Mouse (Mus musculus): ENCODE measurements around the gene Gm21188.
"Not testable (repeated sequence)": the region's sequence is repeated elsewhere in the genome, so short reads cannot be mapped to it uniquely, and the experiment has no call there.

Gene Gm21188

GRCm38 (mm10) chr13:120027368-120027767, 24.6 kb downstream of the Gm21188 start:
- not testable (repeated sequence) for DNase-seq (ENCODE audit: extremely low spot score, low read depth, low spot score)

DNA sequence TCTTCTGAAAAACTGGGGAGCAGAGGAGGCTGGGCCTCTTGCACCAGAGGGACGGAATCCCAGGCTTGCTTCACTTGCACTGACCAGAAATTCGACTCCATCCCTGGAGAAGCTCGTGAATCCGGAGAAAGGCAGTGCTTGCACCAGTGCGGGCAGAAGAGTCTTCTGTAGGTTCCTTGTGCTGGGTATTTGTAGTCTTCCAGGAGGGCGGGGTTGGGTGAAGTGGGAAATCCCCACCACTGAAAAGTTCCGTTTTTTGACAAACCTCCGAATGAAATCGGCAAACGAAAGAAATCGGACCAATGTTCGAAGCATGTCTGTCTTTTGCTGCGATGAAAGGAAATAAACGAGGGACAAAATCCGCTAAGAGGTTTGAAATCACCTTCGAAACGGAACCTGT, 25.1 kb downstream of the Gm21188 start, which contains the start of gene Gm36079:
Gm36079 (minus strand) TSS at position 101 of the 400 bp plus-strand sequence.
- DNase-seq (ENCODE audit: extremely low spot score, low read depth, low spot score) = not testable (repeated sequence)

GRCm38 (mm10) chr13:120026373-120026772, 25.6 kb downstream of the Gm21188 start:
- not testable (repeated sequence) for DNase-seq (ENCODE audit: extremely low spot score, low read depth, low spot score)

DNA sequence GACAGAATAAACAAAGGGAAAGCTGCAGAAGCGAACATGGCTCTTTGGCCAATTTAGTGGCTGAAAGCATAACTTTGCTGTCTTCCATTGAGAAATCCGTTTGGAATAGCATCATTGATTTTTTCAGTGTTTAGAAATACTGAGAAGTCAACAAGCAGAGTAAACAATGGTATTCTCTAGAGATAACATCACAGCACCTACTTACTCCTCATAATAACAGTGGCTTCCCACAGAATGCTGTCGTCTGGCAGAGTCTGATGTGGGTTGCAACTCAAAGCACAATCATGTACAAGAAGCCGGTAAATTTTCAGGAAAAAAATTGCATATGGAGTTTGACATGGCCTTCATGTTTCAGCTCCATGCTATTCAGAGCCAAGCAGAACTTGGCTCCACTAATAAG, 26.4 kb downstream of the Gm21188 start:
- not testable (repeated sequence) for DNase-seq (ENCODE audit: extremely low spot score, low read depth, low spot score)

- not testable (repeated sequence) for DNase-seq (ENCODE audit: extremely low spot score, low read depth, low spot score)
These were observed 27.0 kb downstream of the Gm21188 start for GRCm38 (mm10) chr13:120025004-120025403.

DNA sequence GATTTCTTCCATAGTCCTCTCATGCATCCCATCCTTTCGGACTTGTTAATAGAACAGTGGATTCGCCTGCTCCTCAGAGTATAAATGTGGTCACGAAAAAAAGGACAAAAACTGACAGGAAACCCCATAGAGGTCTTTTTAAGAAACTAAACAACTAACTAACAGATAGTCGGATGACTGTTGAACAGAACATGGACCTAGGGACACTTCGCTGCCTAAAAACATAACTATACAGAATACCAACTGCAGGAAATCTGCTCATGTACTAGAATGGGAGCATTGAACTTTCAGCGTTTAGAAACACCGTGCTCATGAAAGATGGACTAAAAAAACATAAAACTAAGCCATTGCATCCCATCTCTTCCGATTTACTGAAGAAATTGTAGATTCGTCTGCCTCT, 27.4 kb downstream of the Gm21188 start:
- DNase-seq (ENCODE audit: extremely low spot score, low read depth, low spot score) = not testable (repeated sequence)

- DNase-seq (ENCODE audit: extremely low spot score, low read depth, low spot score) = not testable (repeated sequence)
These were observed 30.5 kb downstream of the Gm21188 start for GRCm38 (mm10) chr13:120021477-120021876.

GRCm38 (mm10) chr13:120015348-120016007, 36.5 kb downstream of the Gm21188 start:
- DNase-seq (ENCODE audit: extremely low spot score, low read depth, low spot score) = not testable (repeated sequence)

- DNase-seq (ENCODE audit: extremely low spot score, low read depth, low spot score) = not testable (repeated sequence)
These were observed 38.0 kb downstream of the Gm21188 start for GRCm38 (mm10) chr13:120013962-120014361.

GRCm38 (mm10) chr13:120013544-120013943, 38.5 kb downstream of the Gm21188 start:
- DNase-seq (ENCODE audit: extremely low spot score, low read depth, low spot score) = not testable (repeated sequence)

DNA sequence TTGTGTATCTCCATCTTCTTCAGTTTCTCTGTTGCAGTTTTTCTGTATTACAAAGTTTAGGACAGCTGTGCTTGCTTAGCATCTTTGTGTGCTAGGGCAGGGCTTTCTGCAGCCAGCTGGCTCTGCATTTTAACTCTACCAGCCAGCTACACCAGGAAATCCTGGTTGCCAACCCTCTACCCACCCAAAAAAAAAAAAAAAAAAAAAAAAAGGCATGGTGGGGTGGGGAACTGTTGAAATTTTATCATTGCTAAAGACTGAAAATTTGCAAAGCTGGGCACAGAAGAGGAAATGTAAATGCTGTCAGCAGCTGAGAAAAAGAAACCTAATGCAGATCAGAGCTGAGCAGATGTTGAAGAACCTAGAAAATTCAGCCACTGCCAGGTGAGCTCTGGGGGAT, 41.9 kb downstream of the Gm21188 start:
- DNase-seq (ENCODE audit: extremely low spot score, low read depth, low spot score) = not testable (repeated sequence)

DNA sequence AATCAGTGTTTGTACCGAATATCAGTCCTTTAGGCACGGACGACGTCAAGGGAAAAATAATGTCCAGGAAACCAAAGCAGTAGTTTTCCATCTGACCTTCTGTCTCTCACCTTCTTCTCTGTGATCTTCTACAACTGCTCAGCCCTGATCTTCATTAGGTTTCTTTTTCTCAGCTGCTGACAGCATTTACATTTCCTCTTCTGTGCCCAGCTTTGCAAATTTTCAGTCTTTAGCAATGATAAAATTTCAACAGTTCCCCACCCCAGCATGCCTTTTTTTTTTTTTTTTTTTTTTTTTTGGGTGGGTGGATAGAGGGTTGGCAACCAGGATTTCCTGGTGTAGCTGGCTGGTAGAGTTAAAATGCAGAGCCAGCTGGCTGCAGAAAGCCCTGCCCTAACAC, 52.8 kb downstream of the Gm21188 start:
- not testable (repeated sequence) for DNase-seq (ENCODE audit: extremely low spot score, low read depth, low spot score)

GRCm38 (mm10) chr13:119998442-119999086, 53.4 kb downstream of the Gm21188 start:
- DNase-seq (ENCODE audit: extremely low spot score, low read depth, low spot score) = not testable (repeated sequence)

DNA sequence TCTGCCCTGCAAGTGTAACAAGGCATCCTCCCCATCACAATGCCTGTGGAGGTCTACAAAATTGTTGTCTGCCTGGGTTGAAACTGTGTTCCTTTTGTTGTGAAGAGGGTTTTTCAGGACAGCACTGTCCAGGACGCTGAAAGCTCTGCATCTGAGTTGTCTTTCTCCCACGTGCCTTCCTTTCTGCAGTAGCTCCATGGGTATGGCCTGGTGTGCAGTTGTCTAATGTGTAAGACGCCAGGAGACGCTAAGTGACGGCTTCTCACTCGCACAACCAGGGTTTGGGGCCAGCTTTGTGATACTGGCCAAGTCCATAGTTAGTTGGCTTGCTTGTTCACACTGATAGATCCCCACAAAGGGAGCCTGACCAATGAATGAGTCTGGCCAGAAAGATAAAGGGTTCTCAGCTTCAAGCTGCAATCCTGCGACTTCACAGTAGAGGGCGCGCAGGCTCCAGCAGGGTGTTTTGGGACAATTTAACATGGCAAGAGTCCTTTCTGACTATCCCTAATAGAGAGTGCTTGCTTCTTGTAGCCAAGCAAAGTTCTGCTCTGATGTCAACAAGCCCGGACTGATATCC, 60.0 kb downstream of the Gm21188 start:
- DNase-seq (ENCODE audit: extremely low spot score, low read depth, low spot score) = not testable (repeated sequence)

DNA sequence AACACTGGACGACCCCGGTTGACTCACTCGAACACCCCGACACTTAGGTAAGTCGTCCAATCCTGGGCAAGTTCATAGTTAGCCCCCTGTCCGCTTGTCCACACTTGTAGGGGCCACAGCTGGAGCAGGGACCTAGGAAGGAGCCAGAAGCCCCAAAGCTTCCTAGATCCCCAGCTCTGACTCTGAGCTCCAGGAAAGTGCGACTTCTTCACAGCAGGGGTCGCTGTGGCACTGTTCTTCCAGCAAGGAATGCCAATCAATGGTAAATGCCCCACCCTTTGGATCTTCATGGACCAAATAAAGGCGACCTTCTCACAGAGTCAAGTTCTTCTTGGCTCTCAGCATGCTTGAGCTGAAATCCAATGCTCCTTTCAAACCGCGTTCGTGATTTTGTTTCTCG, 60.7 kb downstream of the Gm21188 start:
- not testable (repeated sequence) for DNase-seq (ENCODE audit: extremely low spot score, low read depth, low spot score)

Measured in hindlimb bud, embryonic 11.5 days (tissue).